Mouse (Mus musculus): ENCODE results near the gene Rnase2a.
"Not testable (repeated sequence)": the region's sequence is repeated elsewhere in the genome, so short reads cannot be mapped to it uniquely, and the experiment has no call there.

DNA sequence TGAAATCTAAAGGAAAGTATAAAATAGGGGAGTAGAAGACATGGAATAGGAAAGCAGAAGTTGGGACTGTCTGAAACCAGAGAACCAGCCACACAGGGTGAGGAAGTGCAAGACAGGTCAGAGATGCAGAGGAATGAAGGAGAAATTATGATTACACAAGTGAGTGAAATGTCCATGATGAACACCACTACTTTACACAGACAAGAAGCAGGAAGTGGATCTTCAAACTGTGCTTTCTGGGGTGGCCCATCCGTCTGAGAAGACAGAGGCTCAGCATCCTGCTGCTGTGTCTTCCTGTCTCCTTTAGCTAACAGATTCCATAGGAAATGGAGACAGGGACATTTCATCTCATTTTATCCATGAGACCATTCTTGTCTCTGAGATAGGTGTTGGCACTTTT lies 22.6 kb upstream of the Rnase2a start:
- TF ChIP-seq CTCF (IDR thresholded peaks at IDR 0.05; ENCODE audit: borderline replicate concordance, control insufficient read depth, extremely low read depth, insufficient read depth, low read length, poor library complexity); POLR2A (IDR thresholded peaks at IDR 0.05; ENCODE audit: control insufficient read depth, extremely low read depth, insufficient read depth, low read length, poor library complexity): not testable (repeated sequence)
